Mouse (Mus musculus) thymus, postnatal 36 days (tissue): ENCODE results near the gene Obp1a.

Source experiments
- DNase-seq, 2 experiments: peaks; one replicate each; pipeline ENCODE4 v3.0.0; 2022; ENCODE audit warnings: mixed read lengths in 2 of 2

The Obp1a gene

DNA sequence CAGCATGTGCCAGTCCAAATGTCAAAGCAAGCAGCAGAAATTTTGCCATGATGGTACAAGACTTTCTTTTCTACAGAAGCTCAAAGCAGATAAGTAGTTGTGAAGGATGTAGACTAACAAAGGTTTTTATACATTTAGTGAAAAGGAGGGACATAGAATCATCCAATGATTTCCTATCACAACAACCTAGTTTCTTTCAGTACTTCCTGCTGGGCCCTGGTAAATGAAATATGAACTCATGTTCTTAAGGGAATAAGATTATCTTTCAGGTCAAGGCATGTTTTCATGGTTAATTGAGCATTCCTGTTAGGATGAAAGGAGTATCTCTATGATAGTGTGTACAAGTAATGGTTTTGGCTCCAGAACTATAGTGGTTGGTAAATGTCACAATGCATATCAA lies at the start of gene Obp1a:
Gene Obp1a (minus strand): TSS at position 101 of the 400 bp plus-strand sequence.
- no peak for DNase-seq

DNA sequence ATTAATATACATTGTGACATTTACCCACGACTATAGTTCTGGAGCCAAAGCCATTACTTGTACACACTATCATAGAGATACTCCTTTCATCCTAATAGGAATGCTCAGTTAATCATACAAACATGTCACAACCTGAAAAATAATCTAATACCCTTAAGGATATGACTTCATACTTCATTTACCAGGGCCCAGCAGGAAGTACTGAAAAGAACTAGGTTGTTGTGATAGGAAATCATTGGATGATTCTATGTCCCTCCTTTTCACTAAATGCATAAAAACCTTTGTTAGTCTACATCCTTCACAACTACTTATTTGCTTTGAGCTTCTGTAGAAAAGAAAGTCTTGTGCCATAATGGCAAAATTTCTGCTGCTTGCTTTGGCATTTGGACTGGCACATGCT lies 34.0 kb upstream of the Obp1a start, which contains the start of gene Gm5938:
Gene Gm5938 (plus strand): TSS at position 301 of the 400 bp plus-strand sequence.
- DNase-seq, result no peak
